Mouse (Mus musculus) hindbrain, postnatal 0 days (tissue): ENCODE measurements around the gene Cyp2d12. TPM values are rescaled to one million over a fixed set of nuclear protein-coding genes. Genes with fewer than 3 reads are reported as not detected.
"Not testable (repeated sequence)": the region's sequence is repeated elsewhere in the genome, so short reads cannot be mapped to it uniquely, and the experiment has no call there.

Experiments used
- ATAC-seq: fragments of 200-750 bp; cut with Nextera tagmentation; 2 replicates; pipeline ENCODE4 v1.8.0; 2017; ENCODE audit warnings: mild to moderate bottlenecking, moderate TSS enrichment, moderate library complexity
- DNase-seq: peaks from one replicate; pipeline ENCODE4 v3.0.0-alpha.2; 2015; ENCODE audit warnings: low spot score
- H3K27ac ChIP-seq: fragments of 300-500 bp; sonication (generic); 2 replicates; pipeline ENCODE4 v1.5.1; 2014; ENCODE audit warnings: mild to moderate bottlenecking
- H3K27me3 ChIP-seq: fragments of 300-500 bp; sonication (generic); 2 replicates; pipeline ENCODE4 v1.6.1; 2014; ENCODE audit warnings: low read length, mixed read lengths; ENCODE audit not compliant: insufficient read depth
- H3K36me3 ChIP-seq: fragments of 300-500 bp; sonication (generic); 2 replicates; pipeline ENCODE4 v1.6.1; 2014; ENCODE audit warnings: low read length, mixed read lengths; ENCODE audit not compliant: insufficient read depth
- H3K4me1 ChIP-seq: fragments of 300-500 bp; sonication (generic); 2 replicates; pipeline ENCODE4 v1.6.1; 2014; ENCODE audit warnings: antibody characterized with exemption, low read length, mixed read lengths; ENCODE audit not compliant: insufficient read depth
- H3K4me2 ChIP-seq: fragments of 300-500 bp; sonication (generic); 2 replicates; pipeline ENCODE4 v1.6.1; 2014; ENCODE audit warnings: low read depth, mild to moderate bottlenecking, low read length, moderate library complexity, mixed read lengths
- H3K4me3 ChIP-seq: fragments of 300-500 bp; sonication (generic); 2 replicates; pipeline ENCODE4 v1.5.1; 2014; ENCODE audit warnings: low read length
- H3K9ac ChIP-seq: fragments of 300-500 bp; sonication (generic); replicated peaks from 2 replicates; pipeline ENCODE4 v1.6.1; 2014; ENCODE audit warnings: mild to moderate bottlenecking, low read length, moderate library complexity, mixed read lengths
- H3K9me3 ChIP-seq: fragments of 300-500 bp; sonication (generic); 2 replicates; pipeline ENCODE4 v1.6.1; 2016; ENCODE audit warnings: low read length, mixed read lengths
- CTCF ChIP-seq: IDR thresholded peaks from 2 replicates; pipeline ENCODE4 v1.5.1; 2016; ENCODE audit warnings: antibody characterized with exemption, control low read depth, low read depth
- WGBS: fragments of 180-500 bp; shearing (Covaris S2); extraction: QIAGEN DNeasy Blood & Tissue Kit; methylation state at CpG from one replicate; pipeline ENCODE4 v1.1.7; 2014; 5-methylcytosine and 5-hydroxymethylcytosine counted together
- microRNA-seq, 2 experiments: library from miRNA; unstranded; fragments of <30 nt; microRNA quantifications; one replicate each; pipeline ENCODE4; 2016
- polyA plus RNA-seq: library from polyadenylated mRNA; unstranded; fragments of >200 nt; fragmentation: Nextera tagmentation; extraction: Ambion mirVana; gene quantifications from 2 replicates; pipeline ENCODE4 v1.2.1, GENCODE M21; 2015
- total RNA-seq: library from RNA; depleted of rRNA; stranded (reverse); fragments of >200 nt; gene quantifications from 2 replicates; pipeline ENCODE4 v1.2.3, GENCODE M21; 2014; rRNA removed

Gene Cyp2d12
- total and polyA plus RNA-seq, 2 experiments from 2014 or later, result not detected

DNA sequence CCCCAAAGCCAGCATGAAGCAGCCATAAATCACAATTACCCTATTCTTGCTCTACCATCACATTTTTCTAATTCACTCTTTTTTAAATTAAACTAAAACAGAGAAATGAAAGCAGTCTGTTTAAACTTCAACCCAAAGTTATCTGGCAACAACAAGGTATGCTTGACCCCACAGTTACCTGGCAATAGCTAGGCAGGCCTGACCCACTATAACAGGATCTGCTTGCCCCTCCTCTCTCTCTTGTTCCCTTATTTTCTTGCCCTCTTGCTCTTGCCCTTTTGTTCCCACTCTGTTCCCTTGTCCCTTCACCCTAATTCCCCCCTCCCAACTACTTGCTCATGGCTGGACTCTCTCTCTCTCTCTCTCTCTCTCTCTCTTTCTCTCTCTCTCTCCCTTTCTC lies 10.3 kb upstream of the Cyp2d12 start:
- not testable (repeated sequence) for H3K4me2 ChIP-seq, H3K4me3 ChIP-seq, DNase-seq, H3K9me3 ChIP-seq, H3K4me1 ChIP-seq, ATAC-seq, H3K9ac ChIP-seq, H3K27ac ChIP-seq, H3K36me3 ChIP-seq, H3K27me3 ChIP-seq

DNA sequence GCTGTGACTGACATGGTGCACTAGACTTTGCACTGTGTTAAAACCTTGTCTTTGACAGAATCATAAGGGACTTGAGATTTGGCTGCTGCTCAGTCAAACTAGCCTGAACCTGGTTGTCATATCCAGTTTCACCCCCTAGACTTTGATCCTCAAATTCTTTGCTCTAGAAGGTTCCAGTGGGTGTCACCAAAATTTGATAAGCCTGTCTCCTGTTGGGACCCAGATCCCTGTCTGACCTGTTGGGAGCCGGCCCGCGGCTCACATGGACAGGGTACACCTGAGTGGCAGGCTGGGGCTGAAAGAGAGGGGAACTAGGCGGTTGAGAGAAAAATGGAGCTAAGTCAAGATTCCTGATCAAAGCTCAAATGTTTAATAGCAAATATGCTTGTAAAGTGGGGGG lies 7.1 kb upstream of the Cyp2d12 start:
- 95% methylated on average over 4 of the region's 4 CpGs for WGBS
- not testable (repeated sequence) for H3K9me3 ChIP-seq, H3K27me3 ChIP-seq, H3K9ac ChIP-seq, H3K4me2 ChIP-seq, ATAC-seq, H3K4me3 ChIP-seq, DNase-seq, H3K36me3 ChIP-seq, H3K4me1 ChIP-seq, H3K27ac ChIP-seq

DNA sequence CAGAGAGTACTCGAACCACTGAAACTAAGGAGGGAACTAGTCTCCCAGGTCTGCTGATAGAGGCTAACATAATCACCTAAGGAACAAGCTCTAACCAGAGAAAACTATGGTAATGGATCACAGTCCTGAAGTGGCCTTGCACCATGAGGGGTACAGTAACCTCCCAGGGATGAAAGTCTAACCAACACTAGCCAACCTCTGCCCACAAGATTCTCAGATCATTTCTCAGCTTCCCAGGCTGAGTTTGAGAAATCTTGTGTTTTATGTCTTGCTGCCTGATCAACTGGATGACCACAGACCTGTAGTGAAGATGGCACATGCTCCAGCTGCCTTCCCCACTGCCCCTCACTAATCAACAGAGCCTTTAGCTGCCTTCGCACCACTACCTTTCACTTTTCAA lies 1.7 kb upstream of the Cyp2d12 start:
- H3K4me3 ChIP-seq, H3K36me3 ChIP-seq, H3K9me3 ChIP-seq, DNase-seq, H3K9ac ChIP-seq, H3K27ac ChIP-seq, H3K4me2 ChIP-seq, H3K4me1 ChIP-seq, H3K27me3 ChIP-seq, ATAC-seq: not testable (repeated sequence)
- WGBS, result 86% methylated on average over 2 of the region's 2 CpGs

DNA sequence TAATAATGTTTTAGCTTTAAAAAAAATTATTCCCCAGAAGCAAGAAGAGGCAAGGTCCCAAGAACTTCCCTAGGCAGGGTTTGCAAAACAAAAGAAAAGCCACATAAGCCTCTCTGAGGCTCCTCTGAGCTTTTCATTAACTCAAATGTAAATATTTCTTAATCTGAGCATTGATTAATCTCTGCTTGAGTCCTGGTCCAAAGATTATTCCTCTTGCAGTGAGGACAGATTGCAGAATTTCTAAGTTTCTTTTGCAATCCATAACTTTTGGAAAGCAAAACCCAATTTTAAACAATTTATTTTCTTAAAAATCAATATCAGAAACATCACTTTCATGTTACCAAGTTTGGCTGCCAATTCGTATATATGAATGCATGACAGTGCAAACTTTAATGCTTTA lies 18.0 kb downstream of the Cyp2d12 start:
- Histone ChIP-seq H3K27me3 (no peaks in the 10 kb centered on the region), H3K27ac (no peak overlapping the region), H3K4me2 (no peak overlapping the region), H3K36me3 (no peaks in the 10 kb centered on the region), H3K9me3 (no peaks in the 10 kb centered on the region; the same call in 1 of the 2 replicates), H3K9ac (no peak overlapping the region), H3K4me1 (no peaks in the 10 kb centered on the region), H3K4me3 (no peak overlapping the region)
- WGBS, result 80% methylated on average over 1 of the region's 1 CpGs
- no peak for TF ChIP-seq CTCF
- DNase-seq (no peak), ATAC-seq (no peak)

DNA sequence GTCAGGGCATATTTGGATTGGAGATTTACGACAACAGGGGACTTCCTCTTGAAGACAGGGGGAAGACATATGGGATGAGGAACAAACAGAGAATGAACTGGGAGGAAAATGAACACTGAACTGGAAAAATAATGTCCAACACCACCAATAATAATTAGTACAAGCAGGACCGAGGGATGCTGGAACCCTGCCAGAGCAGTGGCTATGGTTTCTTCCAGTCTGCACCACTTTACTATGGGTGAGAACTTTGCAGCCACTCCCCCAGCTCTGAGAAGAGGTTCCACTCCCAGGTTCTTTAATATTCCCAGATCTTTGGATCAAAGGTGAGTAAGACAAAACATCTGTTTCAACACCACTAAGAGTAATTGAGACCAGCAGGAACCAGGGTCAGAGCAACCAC lies 24.2 kb downstream of the Cyp2d12 start:
- DNase-seq (no peak), ATAC-seq (no peak)
- Histone ChIP-seq H3K4me2 (no peak overlapping the region), H3K4me1 (no peaks in the 10 kb centered on the region), H3K36me3 (no peaks in the 10 kb centered on the region), H3K27ac (no peak overlapping the region), H3K4me3 (no peak overlapping the region), H3K27me3 (no peaks in the 10 kb centered on the region), H3K9ac (no peak overlapping the region), H3K9me3 (no peaks in the 10 kb centered on the region)
- WGBS, result 84% methylated on average over 2 of the region's 2 CpGs
- no peak for TF ChIP-seq CTCF

DNA sequence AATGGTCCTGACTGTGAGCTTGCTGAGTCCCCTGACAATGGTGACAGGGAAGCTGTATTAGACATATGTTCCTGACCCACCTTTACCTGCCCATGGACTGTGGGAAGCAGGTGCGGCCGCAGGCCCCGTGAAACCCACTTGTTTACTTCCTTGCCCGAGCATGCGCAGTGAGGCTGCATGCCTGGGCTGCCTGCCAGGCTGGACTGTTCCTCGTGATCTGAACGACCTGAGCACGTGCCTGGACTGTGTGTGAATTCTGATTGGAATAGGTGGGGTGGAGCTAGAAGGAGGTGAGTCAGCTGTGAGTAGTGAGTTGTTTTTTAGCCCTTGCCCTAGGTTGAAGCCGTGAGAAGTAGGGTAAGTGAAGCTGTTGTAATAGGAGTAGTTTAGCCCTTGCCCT lies 27.7 kb downstream of the Cyp2d12 start:
- 86% methylated on average over 9 of the region's 9 CpGs for WGBS
- no peak overlapping the region for H3K9ac ChIP-seq
- no peaks in the 10 kb centered on the region for H3K27me3 ChIP-seq
- no peak overlapping the region for H3K27ac ChIP-seq
- H3K4me3 ChIP-seq, result no peak overlapping the region
- no peak overlapping the region for H3K4me2 ChIP-seq
- TF ChIP-seq CTCF, result no peak
- no peak for ATAC-seq
- H3K4me1 ChIP-seq, result no peaks in the 10 kb centered on the region
- no peaks in the 10 kb centered on the region for H3K36me3 ChIP-seq
- DNase-seq, result no peak
- H3K9me3 ChIP-seq, result no peaks in the 10 kb centered on the region

Small RNAs within 50 kb of the gene (microRNA-seq; reads per million reads assigned to microRNA genes)
- 0 reads per million in 2 experiments for gene Gm27924
- 0 reads per million in 2 experiments for gene Gm28023

Other genes starting within 250 kb of the Cyp2d12 start
- 41.6 and 51.1 TPM in 2 replicates for gene Naga, start 216.1 kb upstream of the Cyp2d12 start, total RNA-seq
- 36.9 and 37.2 TPM in 2 replicates for gene Naga, start 216.1 kb upstream of the Cyp2d12 start, polyA plus RNA-seq
- gene Pheta2, start 216.1 kb upstream of the Cyp2d12 start, total RNA-seq, result 0.93 and 1.2 TPM in 2 replicates
- 1.3 and 1.4 TPM in 2 replicates for gene Pheta2, start 216.1 kb upstream of the Cyp2d12 start, polyA plus RNA-seq
- 288 and 293 TPM in 2 replicates for gene Smdt1, start 216.1 kb upstream of the Cyp2d12 start, total RNA-seq
- gene Smdt1, start 216.1 kb upstream of the Cyp2d12 start, polyA plus RNA-seq, result 392 and 401 TPM in 2 replicates
- gene Ndufa6, start 200.8 kb upstream of the Cyp2d12 start, total RNA-seq, result 194 and 224 TPM in 2 replicates
- gene Ndufa6, start 200.8 kb upstream of the Cyp2d12 start, polyA plus RNA-seq, result 511 and 516 TPM in 2 replicates
- gene Cyp2d22, start 174.8 kb upstream of the Cyp2d12 start, total RNA-seq, result 3.6 and 6.1 TPM in 2 replicates
- gene Cyp2d22, start 174.8 kb upstream of the Cyp2d12 start, polyA plus RNA-seq, result 3.7 and 5.1 TPM in 2 replicates
- gene Cyp2d11, start 161.1 kb upstream of the Cyp2d12 start, total RNA-seq, result not detected in 2 replicates
- not detected in 2 replicates for gene Cyp2d11, start 161.1 kb upstream of the Cyp2d12 start, polyA plus RNA-seq
- gene Cyp2d10, start 147.9 kb upstream of the Cyp2d12 start, total RNA-seq, result not detected in 2 replicates
- not detected in 2 replicates for gene Cyp2d10, start 147.9 kb upstream of the Cyp2d12 start, polyA plus RNA-seq
- gene Cyp2d9, start 121.6 kb upstream of the Cyp2d12 start, total RNA-seq, result not detected in 2 replicates
- not detected in 2 replicates for gene Cyp2d9, start 121.6 kb upstream of the Cyp2d12 start, polyA plus RNA-seq
- not detected in 2 replicates for gene Cyp2d34, start 65.9 kb downstream of the Cyp2d12 start, total RNA-seq
- not detected in 2 replicates for gene Cyp2d34, start 65.9 kb downstream of the Cyp2d12 start, polyA plus RNA-seq
- not detected in 2 replicates for gene Cyp2d40, start 209.1 kb downstream of the Cyp2d12 start, total RNA-seq
- gene Cyp2d40, start 209.1 kb downstream of the Cyp2d12 start, polyA plus RNA-seq, result not detected in 2 replicates
- not detected in 2 replicates for gene Cyp2d26, start 239.2 kb downstream of the Cyp2d12 start, total RNA-seq
- not detected in 2 replicates for gene Cyp2d26, start 239.2 kb downstream of the Cyp2d12 start, polyA plus RNA-seq